Mouse (Mus musculus): Measurements from ENCODE around the gene Kcnk4.

The Kcnk4 gene

GRCm38 (mm10) chr19:6937541-6938465 is 3.5 kb upstream of the Kcnk4 start:
- DNase-seq (ENCODE audit: low spot score in 2 of 2): no peak

GRCm38 (mm10) chr19:6936299-6936698 is 2.0 kb upstream of the Kcnk4 start:
- peak; percentile 44 to 80 for DNase-seq (ENCODE audit: low spot score in 2 of 2)

GRCm38 (mm10) chr19:6933436-6934194 is 700 bp downstream of the Kcnk4 start:
- DNase-seq (ENCODE audit: low spot score in 2 of 2): peak in 1 of 2 experiments; percentile 68

GRCm38 (mm10) chr19:6933102-6933435 is 1.2 kb downstream of the Kcnk4 start:
- no peak for DNase-seq (ENCODE audit: low spot score in 2 of 2)

GRCm38 (mm10) chr19:6932018-6932417 is 2.3 kb downstream of the Kcnk4 start:
- DNase-seq (ENCODE audit: low spot score in 2 of 2): no peak

GRCm38 (mm10) chr19:6931002-6931401 is 3.3 kb downstream of the Kcnk4 start:
- DNase-seq (ENCODE audit: low spot score in 2 of 2): no peak

GRCm38 (mm10) chr19:6928080-6928479 is 6.2 kb downstream of the Kcnk4 start:
- DNase-seq (ENCODE audit: low spot score in 2 of 2): peak in 1 of 2 experiments; percentile 58

- DNase-seq (ENCODE audit: low spot score in 2 of 2): peak in 1 of 2 experiments; percentile 68
These were observed 7.6 kb downstream of the Kcnk4 start for GRCm38 (mm10) chr19:6926559-6927255.

GRCm38 (mm10) chr19:6925611-6926329 is 8.5 kb downstream of the Kcnk4 start:
- DNase-seq (ENCODE audit: low spot score in 2 of 2): peak in 1 of 2 experiments; percentile 69

GRCm38 (mm10) chr19:6925307-6925573 is 9.1 kb downstream of the Kcnk4 start, which contains the start of gene Catsperz:
Catsperz (minus strand) TSS chr19:6925380.
- DNase-seq (ENCODE audit: low spot score in 2 of 2): no peak

GRCm38 (mm10) chr19:6924461-6925306 is 9.6 kb downstream of the Kcnk4 start:
- peak; percentile 83 to 95 for DNase-seq (ENCODE audit: low spot score in 2 of 2)

GRCm38 (mm10) chr19:6922901-6923735 is 11.2 kb downstream of the Kcnk4 start:
- peak in 1 of 2 experiments; percentile 59 for DNase-seq (ENCODE audit: low spot score in 2 of 2)

GRCm38 (mm10) chr19:6921647-6922567 is 12.4 kb downstream of the Kcnk4 start, which contains the start of gene Esrra:
Esrra (minus strand) TSS chr19:6921813.
- DNase-seq (ENCODE audit: low spot score in 2 of 2): peak; percentile 100

- peak; percentile 53 to 79 for DNase-seq (ENCODE audit: low spot score in 2 of 2)
These were observed 13.3 kb downstream of the Kcnk4 start for GRCm38 (mm10) chr19:6920741-6921636.

- peak in 1 of 2 experiments; percentile 66 for DNase-seq (ENCODE audit: low spot score in 2 of 2)
These were observed 14.2 kb downstream of the Kcnk4 start for GRCm38 (mm10) chr19:6919876-6920740.

GRCm38 (mm10) chr19:6919431-6919830 is 14.9 kb downstream of the Kcnk4 start:
- DNase-seq (ENCODE audit: low spot score in 2 of 2): no peak

Measured in spleen, postnatal 4 days (tissue).